Mouse (Mus musculus) liver, embryonic 13.5 days (tissue): ENCODE measurements around the gene Agr3. TPM values are rescaled to one million over a fixed set of nuclear protein-coding genes. Genes with fewer than 3 reads are reported as not detected.
A peak's percentile ranks its signal among the peaks of the same experiment; 100 is the strongest.

ENCODE experiments used
- ATAC-seq: fragments of 200-750 bp; cut with Nextera tagmentation; 2 replicates; pipeline ENCODE4 v1.8.0; 2017; ENCODE audit warnings: low read depth, mild to moderate bottlenecking, moderate number of reproducible peaks, moderate library complexity
- DNase-seq: peaks from one replicate; pipeline ENCODE4 v3.0.0; 2022
- H3K27ac ChIP-seq: fragments of 300-500 bp; sonication (generic); 2 replicates; pipeline ENCODE4 v1.5.1; 2015; ENCODE audit warnings: moderate library complexity, mild to moderate bottlenecking, inconsistent platforms
- H3K27me3 ChIP-seq: fragments of 300-500 bp; sonication (generic); 2 replicates; pipeline ENCODE4 v1.6.1; 2015; ENCODE audit warnings: mild to moderate bottlenecking, inconsistent platforms
- H3K36me3 ChIP-seq: fragments of 300-500 bp; sonication (generic); 2 replicates; pipeline ENCODE4 v1.6.1; 2015; ENCODE audit warnings: mild to moderate bottlenecking, inconsistent platforms
- H3K4me1 ChIP-seq: fragments of 300-500 bp; sonication (generic); replicated peaks from 2 replicates; pipeline ENCODE4 v1.6.1; 2015; ENCODE audit warnings: inconsistent platforms
- H3K4me2 ChIP-seq: fragments of 300-500 bp; sonication (generic); 2 replicates; pipeline ENCODE4 v1.6.1; 2015; ENCODE audit warnings: inconsistent platforms, mild to moderate bottlenecking, moderate library complexity
- H3K4me3 ChIP-seq: fragments of 300-500 bp; sonication (generic); replicated peaks from 2 replicates; pipeline ENCODE4 v1.5.1; 2015; ENCODE audit warnings: mild to moderate bottlenecking, inconsistent platforms
- H3K9ac ChIP-seq: fragments of 300-500 bp; sonication (generic); 2 replicates; pipeline ENCODE4 v1.6.1; 2015; ENCODE audit warnings: mild to moderate bottlenecking, inconsistent platforms
- H3K9me3 ChIP-seq: fragments of 300-500 bp; sonication (generic); replicated peaks from 2 replicates; pipeline ENCODE4 v1.6.1; 2016; ENCODE audit warnings: inconsistent platforms
- WGBS: fragments of 180-500 bp; shearing (Covaris S2); methylation state at CpG from one replicate; pipeline ENCODE4 v1.1.7; 2015; ENCODE audit not compliant: insufficient replicate concordance; 5-methylcytosine and 5-hydroxymethylcytosine counted together
- polyA plus RNA-seq: library from polyadenylated mRNA; unstranded; fragments of >200 nt; fragmentation: Nextera tagmentation; extraction: Ambion mirVana; gene quantifications from 2 replicates; pipeline ENCODE4 v1.2.1, GENCODE M21; 2015

Gene Agr3
- not detected in 2 replicates for polyA plus RNA-seq

DNA sequence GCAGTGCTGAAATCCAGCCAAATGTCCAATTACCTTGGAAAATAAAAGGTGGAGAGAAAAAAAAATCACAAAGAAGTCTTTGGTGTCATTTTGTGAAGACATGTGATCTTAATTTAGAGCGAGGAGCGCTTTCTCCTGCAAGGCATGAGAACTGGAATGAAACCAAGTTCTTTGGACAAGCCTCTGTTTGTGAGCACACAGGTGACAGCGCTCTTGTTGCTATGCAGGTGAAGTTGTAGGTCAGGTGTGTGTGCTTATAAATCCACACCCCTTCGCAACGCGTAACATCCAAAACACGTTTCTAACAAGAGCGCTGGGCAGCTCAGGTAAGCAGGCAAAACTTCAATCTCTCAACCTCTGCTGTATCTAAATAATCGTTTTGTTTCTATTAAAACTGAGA, at the start of gene Agr3:
Gene Agr3, plus strand, starts transcription at position 219 of the 400 bp plus-strand sequence.
- no peak for ATAC-seq
- no peak within 1 kb of the TSS for H3K9ac ChIP-seq
- no peak within 1 kb of the TSS for H3K4me2 ChIP-seq
- H3K27me3 ChIP-seq, result no peaks in the 10 kb centered on the region
- no peak within 1 kb of the TSS for H3K27ac ChIP-seq
- WGBS, result 78% methylated on average over 9 of the region's 9 CpGs
- H3K4me3 ChIP-seq, result no peak within 1 kb of the TSS
- no peaks in the 10 kb centered on the region for H3K36me3 ChIP-seq
- no peaks in the 10 kb centered on the region for H3K9me3 ChIP-seq
- no peaks in the 10 kb centered on the region for H3K4me1 ChIP-seq
- DNase-seq, result no peak

GRCm38 (mm10) chr12:35884892-35885558, 40.4 kb upstream of the Agr3 start:
- WGBS, result 13% methylated on average over 9 of the region's 9 CpGs
- Histone ChIP-seq H3K4me3 (no peak overlapping the region), H3K36me3 (no peaks in the 10 kb centered on the region), H3K9ac (no peak overlapping the region), H3K4me1 (no peaks in the 10 kb centered on the region), H3K9me3 (no peaks in the 10 kb centered on the region), H3K27me3 (no peaks in the 10 kb centered on the region), H3K27ac (no peak overlapping the region), H3K4me2 (0 out of 2 replicates have a peak overlapping the region, but pooled peaks have one; percentile 8)
- ATAC-seq (no peak), DNase-seq (no peak)

GRCm38 (mm10) chr12:35889383-35889782, 36.0 kb upstream of the Agr3 start:
- WGBS, result 32% methylated on average over 2 of the region's 2 CpGs
- no peak for ATAC-seq

DNA sequence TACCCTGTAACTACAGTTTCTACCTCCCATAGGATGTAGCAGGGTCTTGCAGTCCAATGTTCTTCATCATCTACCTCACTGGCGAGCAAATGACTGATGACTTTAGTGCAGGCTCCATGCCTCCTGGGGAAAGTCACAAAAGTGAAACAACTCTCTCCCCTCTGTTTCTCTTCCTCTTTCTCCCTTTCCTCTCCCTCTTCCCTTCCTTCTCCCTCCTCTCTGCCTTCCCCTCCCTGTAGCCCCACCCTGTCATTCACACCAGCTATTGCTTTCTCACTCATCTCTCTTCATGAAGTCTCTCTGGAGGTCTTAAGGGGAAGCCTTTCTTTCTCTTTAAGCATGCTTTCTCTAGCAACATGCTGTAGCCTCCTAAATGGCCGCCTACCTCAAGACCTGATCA, 34.7 kb upstream of the Agr3 start:
- Histone ChIP-seq H3K27me3 (no peaks in the 10 kb centered on the region), H3K36me3 (no peaks in the 10 kb centered on the region), H3K27ac (no peak overlapping the region), H3K9me3 (no peaks in the 10 kb centered on the region), H3K9ac (no peak overlapping the region), H3K4me2 (no peak overlapping the region), H3K4me1 (no peaks in the 10 kb centered on the region), H3K4me3 (no peak overlapping the region)
- DNase-seq, result no peak
- no peak for ATAC-seq
- 47% methylated on average over 2 of the region's 2 CpGs for WGBS

More at GRCm38 (mm10) chr12:35889383-35889782, 36.0 kb upstream of the Agr3 start:
- no peaks in the 10 kb centered on the region for H3K27me3 ChIP-seq
- no peak overlapping the region for H3K27ac ChIP-seq
- DNase-seq, result no peak
- H3K36me3 ChIP-seq, result no peaks in the 10 kb centered on the region
- H3K4me1 ChIP-seq, result no peaks in the 10 kb centered on the region
- H3K4me3 ChIP-seq, result no peak overlapping the region
- no peaks in the 10 kb centered on the region for H3K9me3 ChIP-seq
- no peak overlapping the region for H3K9ac ChIP-seq
- H3K4me2 ChIP-seq, result no peak overlapping the region

DNA sequence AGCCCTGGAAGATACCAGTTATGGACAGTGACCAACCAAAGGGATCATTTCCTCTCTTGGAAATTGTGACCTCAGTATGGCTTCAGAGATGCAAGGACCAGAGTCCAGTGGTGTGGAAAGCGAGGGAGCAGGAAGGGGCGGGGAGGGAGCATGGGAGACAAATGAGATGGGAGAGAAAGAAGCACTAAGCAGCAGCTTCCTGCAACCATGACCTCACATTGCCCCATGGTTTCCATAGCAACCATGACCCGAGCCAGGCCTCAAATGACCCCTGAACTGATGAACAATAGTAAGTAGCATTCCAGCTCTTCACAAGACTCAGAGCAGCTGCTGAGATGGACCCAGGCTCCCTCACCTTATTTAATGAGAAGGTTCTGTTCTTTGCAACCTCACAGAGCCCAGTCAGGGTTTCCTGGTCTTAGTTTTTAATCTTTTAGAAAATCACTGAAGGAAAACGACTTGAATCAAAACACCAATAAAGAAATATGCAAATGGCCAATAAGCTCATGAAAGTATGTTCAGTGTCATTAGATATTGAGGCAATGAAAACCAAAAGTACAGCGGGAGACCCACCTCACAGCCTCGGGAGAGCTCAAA, 31.0 kb upstream of the Agr3 start:
- no peaks in the 10 kb centered on the region for H3K36me3 ChIP-seq
- ATAC-seq, result no peak
- no peak overlapping the region for H3K27ac ChIP-seq
- no peaks in the 10 kb centered on the region for H3K9me3 ChIP-seq
- 43% methylated on average over 6 of the region's 6 CpGs for WGBS
- no peaks in the 10 kb centered on the region for H3K27me3 ChIP-seq
- no peak overlapping the region for H3K9ac ChIP-seq
- H3K4me2 ChIP-seq, result no peak overlapping the region
- H3K4me3 ChIP-seq, result no peak overlapping the region
- no peaks in the 10 kb centered on the region for H3K4me1 ChIP-seq
- no peak for DNase-seq

- no peaks in the 10 kb centered on the region for H3K36me3 ChIP-seq
- WGBS, result 29% methylated on average over 20 of the region's 20 CpGs
- H3K9ac ChIP-seq, result no peak overlapping the region
- DNase-seq (no peak), ATAC-seq (no peak)
- H3K4me2 ChIP-seq, result peak overlapping the region; percentile 46
- H3K9me3 ChIP-seq, result no peaks in the 10 kb centered on the region
- peak overlapping the region; percentile 14; the same call in 1 of the 2 replicates for H3K4me3 ChIP-seq
- no peak overlapping the region for H3K27ac ChIP-seq
- H3K4me1 ChIP-seq, result no peaks in the 10 kb centered on the region
- H3K27me3 ChIP-seq, result no peaks in the 10 kb centered on the region
Measured at GRCm38 (mm10) chr12:35895875-35896763, 29.3 kb upstream of the Agr3 start.

GRCm38 (mm10) chr12:35896764-35897282, 28.6 kb upstream of the Agr3 start:
- H3K36me3 ChIP-seq, result no peaks in the 10 kb centered on the region
- H3K9me3 ChIP-seq, result no peaks in the 10 kb centered on the region
- no peaks in the 10 kb centered on the region for H3K27me3 ChIP-seq
- no peak overlapping the region for H3K9ac ChIP-seq
- WGBS, result 37% methylated on average over 4 of the region's 4 CpGs
- H3K4me2 ChIP-seq, result peak overlapping the region; percentile 46
- H3K4me3 ChIP-seq, result peak overlapping the region; percentile 14; the same call in 1 of the 2 replicates
- ATAC-seq, result no peak
- DNase-seq, result no peak
- no peak overlapping the region for H3K27ac ChIP-seq
- H3K4me1 ChIP-seq, result no peaks in the 10 kb centered on the region

DNA sequence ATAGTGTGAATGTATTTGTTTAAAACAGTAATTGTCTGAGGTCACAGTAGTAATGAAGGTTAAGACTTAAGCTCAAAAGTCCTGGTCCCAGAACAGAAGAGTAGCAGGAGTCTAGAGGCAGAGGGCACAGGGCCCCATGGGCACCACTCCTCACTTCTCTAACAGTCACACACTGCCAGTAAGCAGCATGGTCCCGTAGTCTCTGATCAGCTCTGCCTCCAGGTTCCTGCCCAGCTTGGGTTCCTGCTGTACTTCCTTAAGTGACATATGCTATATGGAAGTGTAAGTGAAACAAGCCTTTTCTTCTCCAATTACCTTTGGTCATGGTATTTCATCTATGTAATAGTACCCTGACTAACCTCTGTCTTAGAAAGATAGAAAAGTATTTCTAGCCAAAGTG, 14.8 kb upstream of the Agr3 start:
- no peaks in the 10 kb centered on the region for H3K27me3 ChIP-seq
- no peaks in the 10 kb centered on the region for H3K9me3 ChIP-seq
- no peaks in the 10 kb centered on the region for H3K36me3 ChIP-seq
- H3K4me1 ChIP-seq, result no peaks in the 10 kb centered on the region
- H3K9ac ChIP-seq, result no peak overlapping the region
- ATAC-seq (no peak), DNase-seq (no peak)
- 52% methylated on average over 1 of the region's 1 CpGs for WGBS
- H3K4me2 ChIP-seq, result no peak overlapping the region
- no peak overlapping the region for H3K27ac ChIP-seq
- no peak overlapping the region for H3K4me3 ChIP-seq

DNA sequence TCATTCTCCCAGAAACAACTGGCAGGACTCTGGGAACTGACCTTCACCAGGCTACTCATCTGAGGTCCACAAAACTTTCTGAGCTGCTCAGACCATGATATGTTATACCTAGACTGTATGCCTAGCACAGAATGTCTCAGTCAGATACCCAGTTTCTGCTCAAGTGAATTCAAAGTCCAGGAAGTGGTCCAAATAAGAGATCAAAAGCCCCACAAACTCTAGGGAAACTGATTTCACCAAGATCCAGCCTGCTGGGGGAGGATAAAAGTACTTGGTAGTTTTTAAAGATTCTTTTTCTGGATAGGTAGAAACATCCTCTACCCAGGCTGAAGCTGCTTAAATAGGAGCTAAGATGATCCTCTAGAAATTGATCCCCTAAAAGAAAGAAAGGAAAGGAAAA, 9.6 kb upstream of the Agr3 start:
- no peak overlapping the region for H3K4me3 ChIP-seq
- no peak overlapping the region for H3K9ac ChIP-seq
- no peaks in the 10 kb centered on the region for H3K36me3 ChIP-seq
- DNase-seq (no peak), ATAC-seq (no peak)
- H3K27ac ChIP-seq, result no peak overlapping the region
- H3K4me1 ChIP-seq, result no peaks in the 10 kb centered on the region
- H3K9me3 ChIP-seq, result no peaks in the 10 kb centered on the region
- no peaks in the 10 kb centered on the region for H3K27me3 ChIP-seq
- no peak overlapping the region for H3K4me2 ChIP-seq

DNA sequence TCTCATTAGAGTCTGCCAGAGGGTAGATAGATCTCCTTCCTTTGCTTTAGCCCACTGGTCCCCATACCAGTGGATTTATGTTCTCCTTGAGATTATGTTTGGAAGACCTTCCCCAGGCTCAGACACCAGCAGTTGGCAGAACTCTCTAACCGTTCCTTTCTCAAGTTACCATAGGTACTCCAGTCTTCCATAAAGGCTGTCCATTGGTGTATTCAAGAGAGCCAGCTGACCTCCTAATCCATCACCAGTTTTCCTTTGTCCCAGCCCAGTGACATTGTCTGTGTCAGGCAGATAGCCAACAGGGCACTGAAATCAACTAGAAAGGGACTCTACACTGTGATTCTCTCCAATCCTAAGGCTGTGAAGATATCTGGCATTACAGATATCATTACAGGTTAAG, 9.0 kb upstream of the Agr3 start:
- Histone ChIP-seq H3K4me1 (no peaks in the 10 kb centered on the region), H3K4me3 (no peak overlapping the region), H3K36me3 (no peaks in the 10 kb centered on the region), H3K27ac (no peak overlapping the region), H3K4me2 (no peak overlapping the region), H3K9ac (no peak overlapping the region), H3K9me3 (no peaks in the 10 kb centered on the region), H3K27me3 (no peaks in the 10 kb centered on the region)
- ATAC-seq (no peak), DNase-seq (no peak)
- 54% methylated on average over 1 of the region's 1 CpGs for WGBS

- DNase-seq (no peak), ATAC-seq (no peak)
- no peaks in the 10 kb centered on the region for H3K9me3 ChIP-seq
- no peaks in the 10 kb centered on the region for H3K27me3 ChIP-seq
- no peak overlapping the region for H3K4me2 ChIP-seq
- no peaks in the 10 kb centered on the region for H3K36me3 ChIP-seq
- H3K4me1 ChIP-seq, result no peaks in the 10 kb centered on the region
- no peak overlapping the region for H3K27ac ChIP-seq
- H3K9ac ChIP-seq, result no peak overlapping the region
- WGBS, result 35% methylated on average over 1 of the region's 1 CpGs
- H3K4me3 ChIP-seq, result no peak overlapping the region
Measured at GRCm38 (mm10) chr12:35918031-35918430, 7.4 kb upstream of the Agr3 start.
